Mouse (Mus musculus): ENCODE measurements around the gene 9930104L06Rik.
A peak's percentile ranks its signal among the peaks of the same experiment; 100 is the strongest.
"Not testable (repeated sequence)": the region's sequence is repeated elsewhere in the genome, so short reads cannot be mapped to it uniquely, and the experiment has no call there.

9930104L06Rik gene

DNA sequence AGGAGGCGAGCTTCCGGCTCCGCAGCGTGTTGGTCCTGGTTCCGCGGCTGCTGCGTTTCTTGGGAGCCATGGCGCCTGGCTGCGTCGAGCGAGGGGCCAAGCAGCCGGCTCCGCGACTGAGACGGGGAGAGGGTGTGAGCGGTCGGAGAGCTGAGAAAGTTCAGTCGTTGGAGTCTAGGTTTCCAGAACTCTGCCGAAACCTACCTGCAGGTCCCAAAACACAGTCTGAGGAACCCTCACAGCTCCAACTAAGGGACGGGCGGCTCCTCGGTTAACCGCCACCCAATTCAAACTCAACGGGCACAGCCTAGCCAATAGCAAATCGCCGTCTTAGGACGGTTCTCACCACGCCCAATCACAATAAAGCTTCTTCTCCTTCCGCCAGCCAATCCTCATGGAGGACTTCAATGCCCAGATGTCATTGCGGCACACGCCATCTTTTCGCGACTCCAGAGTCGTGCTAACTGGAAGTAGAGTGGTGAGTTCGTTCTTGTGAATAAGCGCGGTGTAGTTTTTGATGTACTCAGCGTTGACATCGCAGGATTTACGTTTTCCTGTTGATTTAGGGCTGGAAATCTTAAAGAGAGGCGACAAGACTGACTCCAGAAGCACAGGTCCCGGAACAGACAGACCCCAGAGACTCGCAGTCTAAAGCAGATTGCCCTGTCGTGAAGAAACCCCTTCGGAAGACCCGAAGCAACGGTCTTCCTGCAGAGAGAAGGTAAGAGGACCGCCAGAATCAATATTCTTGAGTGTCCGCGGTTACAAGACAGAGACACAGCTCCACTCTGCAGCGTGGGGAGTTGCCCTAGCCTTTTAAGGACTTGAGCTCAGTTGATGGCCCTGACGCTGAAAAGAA is at the start of gene 9930104L06Rik:
TSS of gene 9930104L06Rik (plus strand) at position 436 of the 859 bp plus-strand sequence.
- peak; percentile 91 to 97 for DNase-seq (ENCODE audit: low spot score in 2 of 2)

GRCm38 (mm10) chr4:124888702-124889101 is 48.1 kb upstream of the 9930104L06Rik start:
- peak in 1 of 2 experiments; percentile 57 for DNase-seq (ENCODE audit: low spot score in 2 of 2)

DNA sequence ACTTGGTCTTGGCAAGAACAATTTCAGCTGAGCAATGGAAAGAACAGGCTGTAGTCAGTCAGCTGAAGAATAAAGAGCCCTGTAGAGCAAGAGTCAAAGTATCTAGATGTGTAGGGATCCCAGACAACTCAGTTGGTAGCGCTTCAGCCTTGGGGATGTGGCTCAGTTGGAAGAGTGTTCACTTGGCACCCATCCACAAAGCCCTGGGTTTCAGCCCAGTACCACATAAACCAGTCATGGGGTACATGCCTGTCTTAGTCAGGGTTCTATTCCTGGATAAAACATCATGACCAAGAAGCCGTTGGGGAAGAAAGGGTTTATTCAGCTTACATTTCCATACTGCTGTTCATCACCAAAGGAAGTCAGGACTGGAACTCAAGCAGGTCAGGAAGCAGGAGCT is 46.9 kb upstream of the 9930104L06Rik start:
- DNase-seq (ENCODE audit: low spot score in 2 of 2) = no peak

DNA sequence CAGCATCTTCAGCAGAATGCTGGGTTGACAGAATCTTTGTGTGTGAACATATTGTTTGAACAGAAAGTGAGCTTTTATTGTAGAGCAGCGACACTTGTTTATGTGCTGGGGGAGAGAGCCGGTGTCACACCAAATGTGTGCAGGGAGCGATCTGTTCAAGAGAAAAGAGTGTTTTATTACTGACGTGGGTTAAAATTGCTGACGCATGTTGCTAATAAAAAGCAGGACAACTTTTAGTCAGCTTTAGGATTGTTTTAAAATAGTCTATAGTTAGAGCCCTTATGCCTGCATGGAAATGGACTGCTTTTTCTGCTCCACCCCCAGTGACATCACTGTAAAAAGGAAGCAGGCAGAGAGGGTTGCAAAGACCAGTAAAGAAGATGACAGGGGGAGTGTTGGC is 46.0 kb upstream of the 9930104L06Rik start:
- DNase-seq (ENCODE audit: low spot score in 2 of 2) = peak in 1 of 2 experiments; percentile 43

DNA sequence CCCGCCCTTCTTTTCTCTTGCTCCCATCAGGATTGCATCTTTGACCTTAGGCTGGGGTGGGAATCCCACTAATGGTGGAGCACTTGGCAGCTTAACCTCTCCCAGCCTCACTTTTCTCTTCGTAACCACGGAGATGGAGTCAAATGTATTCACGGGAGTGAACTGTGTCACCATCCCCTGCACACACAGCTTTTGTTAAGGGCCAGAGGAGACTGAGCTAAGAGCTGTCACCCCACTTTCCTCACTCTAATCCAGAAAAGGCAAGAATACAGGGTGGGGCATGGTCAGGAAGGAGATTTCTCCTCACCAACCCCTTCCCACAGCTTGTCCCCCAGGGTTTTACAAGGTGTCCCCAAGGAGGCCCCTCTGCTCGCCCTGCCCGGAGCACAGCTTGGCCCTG is 43.1 kb upstream of the 9930104L06Rik start:
- DNase-seq (ENCODE audit: low spot score in 2 of 2) = no peak

GRCm38 (mm10) chr4:124894508-124895428 is 42.1 kb upstream of the 9930104L06Rik start:
- peak in 1 of 2 experiments; percentile 70 for DNase-seq (ENCODE audit: low spot score in 2 of 2)

DNA sequence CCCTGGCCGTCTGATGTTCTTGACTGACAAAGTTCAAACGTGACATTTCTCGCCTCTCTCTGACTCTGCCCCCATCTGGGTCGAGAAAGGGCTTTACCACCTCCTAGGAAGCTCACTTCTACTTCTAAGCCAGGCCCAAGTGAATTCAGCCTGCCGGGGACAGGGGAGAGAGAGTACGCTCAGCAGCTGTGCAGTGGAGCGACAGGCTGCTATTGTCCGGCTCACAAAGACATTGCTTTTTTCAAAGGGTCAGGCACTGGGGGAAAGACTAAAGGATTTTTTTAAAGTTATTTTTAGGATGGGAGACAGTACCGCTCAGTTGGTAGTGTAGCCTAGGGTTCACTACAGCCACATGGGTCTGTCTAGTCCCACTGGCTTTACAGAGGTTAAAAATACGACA is 38.4 kb upstream of the 9930104L06Rik start:
- DNase-seq (ENCODE audit: low spot score in 2 of 2) = no peak

DNA sequence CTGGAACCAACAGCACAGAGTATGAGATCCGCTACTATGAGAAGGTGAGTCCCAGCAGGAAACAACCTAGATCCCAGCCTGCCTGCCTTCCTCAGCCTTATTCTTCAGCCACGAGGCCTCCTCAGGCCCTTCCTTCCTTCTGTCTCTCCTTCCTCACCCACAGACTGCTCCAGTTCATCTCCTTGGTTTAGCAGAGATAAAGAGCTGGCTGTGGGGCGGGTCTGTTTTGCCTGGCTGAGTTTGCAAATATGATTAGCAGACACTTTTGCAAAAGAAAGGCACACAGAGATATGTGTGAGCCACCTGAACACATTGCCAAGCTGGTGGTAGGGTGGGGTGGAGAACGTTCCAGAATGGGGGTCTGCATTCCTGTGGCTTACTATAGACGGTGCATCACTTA is 36.9 kb upstream of the 9930104L06Rik start:
- no peak for DNase-seq (ENCODE audit: low spot score in 2 of 2)

DNA sequence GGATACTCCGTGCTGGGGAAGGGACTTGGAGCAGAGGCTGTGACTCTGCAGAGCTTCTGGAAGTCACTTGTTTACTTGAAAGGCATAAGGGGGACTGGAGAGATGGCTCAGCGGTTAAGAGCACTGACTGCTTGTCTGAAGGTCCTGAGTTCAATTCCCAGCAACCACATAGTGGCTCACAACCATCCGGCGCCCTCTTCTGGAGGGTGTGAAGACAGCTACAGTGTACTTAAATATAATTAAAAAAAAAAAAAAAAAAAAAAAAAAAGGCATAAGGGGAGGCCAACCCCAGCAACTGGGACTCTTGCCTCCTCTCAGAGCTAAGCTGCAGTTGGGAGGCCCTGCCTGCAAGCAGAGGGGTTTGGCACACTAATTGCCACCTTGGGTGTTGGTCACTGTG is 31.4 kb upstream of the 9930104L06Rik start:
- no peak for DNase-seq (ENCODE audit: low spot score in 2 of 2)

DNA sequence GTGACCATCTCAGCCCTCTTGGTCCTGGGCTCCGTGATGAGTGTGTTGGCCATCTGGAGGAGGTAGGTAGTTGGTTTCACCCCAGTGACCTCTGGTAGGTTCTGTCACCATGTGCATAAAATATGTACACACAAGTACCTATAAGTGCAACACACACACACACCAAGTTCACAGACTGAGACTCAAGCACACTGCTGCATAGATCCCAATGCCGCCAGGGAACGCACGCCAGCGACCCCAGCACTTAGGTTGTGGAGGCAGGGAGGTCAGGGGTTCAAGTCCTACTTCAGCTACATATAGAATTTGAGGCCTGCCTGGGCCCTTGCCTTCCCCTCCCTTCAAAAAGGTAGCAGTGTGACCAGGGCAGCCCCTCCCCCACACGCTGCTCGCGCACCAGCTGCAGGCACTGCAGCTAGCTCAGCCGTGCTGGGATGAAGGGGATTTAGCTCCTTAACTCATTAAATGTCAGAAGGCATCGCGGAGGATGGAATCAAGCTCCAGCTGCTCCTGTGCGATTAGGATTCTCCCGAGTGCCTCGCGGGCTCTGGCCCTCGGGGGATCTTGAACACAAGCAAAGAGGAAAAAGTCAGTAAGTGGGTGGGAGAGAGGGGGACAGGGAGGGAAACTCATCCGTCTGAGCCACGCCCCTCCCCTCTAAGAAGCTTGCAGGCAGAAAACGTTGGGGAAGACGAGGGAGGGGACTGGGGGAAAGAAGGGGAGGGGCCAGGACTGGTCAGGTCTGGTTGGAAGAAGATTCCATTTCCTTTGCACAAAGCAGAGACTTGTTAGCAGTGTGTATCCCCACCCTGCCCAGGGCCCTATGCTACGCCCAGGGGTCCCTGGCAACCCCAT is 30.7 kb upstream of the 9930104L06Rik start:
- peak in 1 of 2 experiments; percentile 29 for DNase-seq (ENCODE audit: low spot score in 2 of 2)

- no peak for DNase-seq (ENCODE audit: low spot score in 2 of 2)
These were observed 8.7 kb upstream of the 9930104L06Rik start for GRCm38 (mm10) chr4:124928102-124928501.

GRCm38 (mm10) chr4:124939211-124939610 is 2.4 kb downstream of the 9930104L06Rik start, which contains the start of gene Cdca8:
TSS of gene Cdca8 (minus strand) at chr4:124939311.
- DNase-seq (ENCODE audit: low spot score in 2 of 2) = not testable (repeated sequence)

DNA sequence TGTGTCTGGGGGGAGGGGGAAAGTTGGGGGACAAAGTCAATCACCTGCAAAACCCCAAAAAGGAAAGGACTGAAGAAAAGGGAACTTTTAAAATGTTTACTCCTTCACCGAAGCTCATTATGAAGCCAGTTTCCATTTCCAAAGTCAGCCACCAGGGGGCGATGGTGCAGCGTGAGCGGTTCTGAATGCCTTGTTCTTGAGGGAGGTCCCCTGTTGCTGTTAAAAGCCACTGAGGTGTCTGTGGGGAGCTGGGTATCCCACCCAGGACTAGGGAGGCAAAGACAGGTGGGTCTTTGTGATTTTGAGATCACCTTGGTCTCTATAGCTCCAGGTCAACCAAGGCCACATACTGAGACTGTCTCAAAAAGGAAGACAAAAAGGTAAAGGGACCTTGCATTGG is 6.2 kb downstream of the 9930104L06Rik start:
- peak in 1 of 2 experiments; percentile 79 for DNase-seq (ENCODE audit: low spot score in 2 of 2)

DNA sequence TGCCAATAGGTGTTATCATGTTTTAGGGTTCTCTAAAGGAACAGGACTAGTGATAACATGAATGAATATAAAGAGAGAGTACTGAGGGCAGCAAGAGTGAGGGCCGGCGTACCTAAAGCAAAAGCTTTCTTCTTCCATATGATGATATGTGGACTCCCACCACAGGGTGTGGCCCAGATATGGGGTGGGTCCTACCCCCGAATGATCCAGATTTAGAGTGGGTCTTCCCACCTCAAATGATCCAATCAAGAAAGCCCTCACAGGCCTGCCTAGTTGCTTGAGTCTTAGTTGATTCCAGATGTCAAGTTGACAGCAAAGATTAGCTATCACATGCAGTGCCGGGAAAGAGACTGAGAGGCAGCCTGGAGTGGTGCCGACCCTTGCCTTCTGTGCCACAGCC is 6.9 kb downstream of the 9930104L06Rik start:
- no peak for DNase-seq (ENCODE audit: low spot score in 2 of 2)

GRCm38 (mm10) chr4:124944961-124945360 is 8.1 kb downstream of the 9930104L06Rik start:
- DNase-seq (ENCODE audit: low spot score in 2 of 2) = no peak

GRCm38 (mm10) chr4:124949488-124949887 is 12.6 kb downstream of the 9930104L06Rik start:
- no peak for DNase-seq (ENCODE audit: low spot score in 2 of 2)

- DNase-seq (ENCODE audit: low spot score in 2 of 2) = no peak
These were observed 13.6 kb downstream of the 9930104L06Rik start for GRCm38 (mm10) chr4:124950181-124951035.

- no peak for DNase-seq (ENCODE audit: low spot score in 2 of 2)
These were observed 14.2 kb downstream of the 9930104L06Rik start for GRCm38 (mm10) chr4:124951036-124951433.

- DNase-seq (ENCODE audit: low spot score in 2 of 2) = no peak
These were observed 16.7 kb downstream of the 9930104L06Rik start for GRCm38 (mm10) chr4:124953546-124953945.

DNA sequence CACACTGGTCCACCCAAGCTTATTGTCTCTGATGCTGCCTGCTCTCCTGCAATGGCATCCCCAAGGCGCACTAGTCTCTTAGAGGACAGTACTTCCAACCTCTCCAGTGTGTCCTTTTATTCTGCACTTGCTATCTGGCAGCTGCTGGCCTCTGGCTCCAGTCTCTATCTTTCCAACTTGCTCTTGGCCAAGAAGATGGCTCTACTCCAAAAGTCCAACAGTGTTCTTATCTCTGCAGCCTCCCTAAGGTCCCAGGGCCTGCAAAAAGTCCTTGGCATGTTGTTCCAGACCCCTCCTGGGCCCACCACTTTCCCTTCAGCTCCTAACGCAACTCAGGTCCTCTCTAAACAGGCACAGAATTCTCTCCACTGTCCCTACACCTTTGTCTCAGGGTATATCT is 20.4 kb downstream of the 9930104L06Rik start:
- DNase-seq (ENCODE audit: low spot score in 2 of 2) = no peak

All from left cerebral cortex, adult 9 months (tissue).